Mouse (Mus musculus) G1E (cell line): ENCODE data around the gene Gm10053.

Source experiments
- CTCF ChIP-seq: IDR thresholded peaks from 2 replicates; pipeline ENCODE4 v1.5.1; 2012; ENCODE audit warnings: low read depth, low read length, inconsistent platforms, mixed read lengths
- GATA1 ChIP-seq: IDR thresholded peaks from 2 replicates; pipeline ENCODE4 v1.6.1; 2012; ENCODE audit warnings: borderline replicate concordance, low read length, inconsistent platforms, mixed read lengths
- POLR2AphosphoS5 ChIP-seq: IDR thresholded peaks from 2 replicates; pipeline ENCODE4 v1.6.1; 2012; ENCODE audit warnings: low read depth, low read length, inconsistent platforms; ENCODE audit not compliant: insufficient replicate concordance

GRCm38 (mm10) chr19:24848345-24848744, 27.1 kb upstream of the Gm10053 start:
- TF ChIP-seq CTCF, result no peak
- no peak for TF ChIP-seq GATA1
- no peak for TF ChIP-seq POLR2AphosphoS5
